Mouse (Mus musculus) thymus, postnatal 10 days (tissue): ENCODE data around the gene Tmem160.
A peak's percentile ranks its signal among the peaks of the same experiment; 100 is the strongest.

ENCODE experiments used
- DNase-seq, 2 experiments: peaks; one replicate each; pipeline ENCODE4 v3.0.0; 2021; ENCODE audit warnings: low spot score in 2 of 2

The Tmem160 gene

GRCm38 (mm10) chr7:16452587-16453073 lies at the start of gene Tmem160:
Gene Tmem160 (plus strand): TSS chr7:16452779.
- peak; percentile 87 to 91 for DNase-seq

- DNase-seq = peak; percentile 30 to 38
Measured at GRCm38 (mm10) chr7:16402968-16403948, 49.3 kb upstream of the Tmem160 start.

- DNase-seq = no peak
Measured at GRCm38 (mm10) chr7:16404315-16405072, 48.1 kb upstream of the Tmem160 start.

- peak; percentile 45 to 58 for DNase-seq
Measured at GRCm38 (mm10) chr7:16405073-16405455, 47.5 kb upstream of the Tmem160 start.

GRCm38 (mm10) chr7:16405516-16406351 lies 46.8 kb upstream of the Tmem160 start:
- DNase-seq = peak; percentile 56 to 62

- no peak for DNase-seq
Measured at GRCm38 (mm10) chr7:16406978-16407377, 45.6 kb upstream of the Tmem160 start.

- DNase-seq = no peak
Measured at GRCm38 (mm10) chr7:16411100-16411499, 41.5 kb upstream of the Tmem160 start.

- no peak for DNase-seq
Measured at GRCm38 (mm10) chr7:16412220-16412896, 40.2 kb upstream of the Tmem160 start.

- DNase-seq = no peak
Measured at GRCm38 (mm10) chr7:16412930-16413329, 39.6 kb upstream of the Tmem160 start.

GRCm38 (mm10) chr7:16415426-16415825 lies 37.2 kb upstream of the Tmem160 start:
- no peak for DNase-seq

GRCm38 (mm10) chr7:16417141-16417771 lies 35.3 kb upstream of the Tmem160 start:
- no peak for DNase-seq

- no peak for DNase-seq
Measured at GRCm38 (mm10) chr7:16418713-16419112, 33.9 kb upstream of the Tmem160 start.

GRCm38 (mm10) chr7:16420493-16421118 lies 32.0 kb upstream of the Tmem160 start:
- no peak for DNase-seq

GRCm38 (mm10) chr7:16422222-16422856 lies 30.2 kb upstream of the Tmem160 start:
- no peak for DNase-seq

GRCm38 (mm10) chr7:16423731-16424130 lies 28.8 kb upstream of the Tmem160 start:
- DNase-seq = no peak

- no peak for DNase-seq
Measured at GRCm38 (mm10) chr7:16425721-16426120, 26.9 kb upstream of the Tmem160 start.

- DNase-seq = peak; percentile 22 to 76
Measured at GRCm38 (mm10) chr7:16426129-16426729, 26.4 kb upstream of the Tmem160 start.

- no peak for DNase-seq
Measured at GRCm38 (mm10) chr7:16433352-16433971, 19.1 kb upstream of the Tmem160 start.

GRCm38 (mm10) chr7:16435088-16435487 lies 17.5 kb upstream of the Tmem160 start:
- DNase-seq = no peak
